Mouse (Mus musculus) limb, embryonic 14.5 days (tissue): ENCODE measurements around the gene Tmem59l. TPM values are rescaled to one million over a fixed set of nuclear protein-coding genes. Genes with fewer than 3 reads are reported as not detected.
A peak's percentile ranks its signal among the peaks of the same experiment; 100 is the strongest.

Experiments
- ATAC-seq: fragments of 200-750 bp; cut with Nextera tagmentation; 2 replicates; pipeline ENCODE4 v1.8.0; 2017; ENCODE audit warnings: low read depth, moderate number of reproducible peaks, moderate TSS enrichment; ENCODE audit not compliant: low FRiP score
- DNase-seq: peaks from one replicate; pipeline ENCODE4 v3.0.0-alpha.2; 2015; ENCODE audit warnings: low spot score
- H3K27ac ChIP-seq: fragments of 300-500 bp; sonication (generic); replicated peaks from 2 replicates; pipeline ENCODE4 v1.5.1; 2014; ENCODE audit warnings: low read depth, mild to moderate bottlenecking, low read length, moderate library complexity, mixed read lengths
- H3K27me3 ChIP-seq: fragments of 300-500 bp; sonication (generic); 2 replicates; pipeline ENCODE4 v1.6.1; 2014; ENCODE audit warnings: low read length, mixed read lengths; ENCODE audit not compliant: control insufficient read depth, insufficient read depth
- H3K36me3 ChIP-seq: fragments of 300-500 bp; sonication (generic); 2 replicates; pipeline ENCODE4 v1.6.1; 2014; ENCODE audit warnings: mild to moderate bottlenecking, low read length, moderate library complexity, mixed read lengths; ENCODE audit not compliant: control insufficient read depth, insufficient read depth
- H3K4me1 ChIP-seq: fragments of 300-500 bp; sonication (generic); 2 replicates; pipeline ENCODE4 v1.6.1; 2014; ENCODE audit warnings: antibody characterized with exemption, low read length, mixed read lengths; ENCODE audit not compliant: control insufficient read depth, insufficient read depth
- H3K4me2 ChIP-seq: fragments of 300-500 bp; sonication (generic); replicated peaks from 2 replicates; pipeline ENCODE4 v1.6.1; 2014; ENCODE audit warnings: low read depth, mild to moderate bottlenecking, low read length, moderate library complexity; ENCODE audit not compliant: severe bottlenecking
- H3K4me3 ChIP-seq: fragments of 300-500 bp; sonication (generic); replicated peaks from 2 replicates; pipeline ENCODE4 v1.5.1; 2014; ENCODE audit warnings: low read length
- H3K9ac ChIP-seq: fragments of 300-500 bp; sonication (generic); 2 replicates; pipeline ENCODE4 v1.6.1; 2014; ENCODE audit warnings: mild to moderate bottlenecking, low read depth, low read length, moderate library complexity; ENCODE audit not compliant: severe bottlenecking
- H3K9me3 ChIP-seq: fragments of 300-500 bp; sonication (generic); 2 replicates; pipeline ENCODE4 v1.6.1; 2016; ENCODE audit warnings: low read length; ENCODE audit not compliant: control insufficient read depth
- POLR2A ChIP-seq: fragments of 200-500 bp; IDR thresholded peaks from 2 replicates; pipeline ENCODE4 v1.8.0; 2012; ENCODE audit warnings: inconsistent platforms, mild to moderate bottlenecking, moderate library complexity, borderline replicate concordance; ENCODE audit not compliant: insufficient read depth, insufficient read length; ENCODE audit errors: extremely low read depth
- WGBS: fragments of 180-500 bp; shearing (Covaris S2); extraction: QIAGEN DNeasy Blood & Tissue Kit; methylation state at CpG from one replicate; pipeline ENCODE4 v1.1.7; 2014; 5-methylcytosine and 5-hydroxymethylcytosine counted together
- polyA plus RNA-seq, 2 experiments: library from polyadenylated mRNA; depleted of rRNA in 1 of 2; stranded (reverse) in 1 of 2; unstranded in 1 of 2; fragments of >200 nt; fragmentation: Nextera tagmentation in 1 of 2; extraction: Ambion mirVana in 1 of 2; gene quantifications; 2 replicates each; pipeline versions ENCODE4 v1.2.1 to v1.2.3; 2012 to 2014

Tmem59l gene
- polyA plus RNA-seq, 2 experiments, result 13.1 to 15.7 TPM

- Histone ChIP-seq H3K9me3 (no peaks in the 10 kb centered on the region), H3K4me3 (no peak overlapping the region), H3K9ac (no peak overlapping the region), H3K36me3 (peaks cover 13% of the 10 kb centered on the region), H3K4me1 (peaks cover 57% of the 10 kb centered on the region), H3K27me3 (peaks cover 8% of the 10 kb centered on the region; the same call in 1 of the 2 replicates), H3K27ac (no peak overlapping the region), H3K4me2 (peak overlapping the region; percentile 25)
- peak; percentile 67 for DNase-seq
- ATAC-seq, result peak; percentile 5; the same call in 1 of the 2 replicates
- 10% methylated on average over 45 of the region's 46 CpGs for WGBS
- no peak for TF ChIP-seq POLR2A
These were observed 16.0 kb upstream of the Tmem59l start for GRCm38 (mm10) chr8:70503062-70503750.

- WGBS, result 36% methylated on average over 12 of the region's 12 CpGs
These were observed 15.4 kb upstream of the Tmem59l start for GRCm38 (mm10) chr8:70502540-70502939.

GRCm38 (mm10) chr8:70501820-70502529 is 14.8 kb upstream of the Tmem59l start:
- H3K9ac ChIP-seq, result no peak overlapping the region
- H3K4me1 ChIP-seq, result peaks cover 56% of the 10 kb centered on the region
- WGBS, result 14% methylated on average over 23 of the region's 23 CpGs
- H3K27ac ChIP-seq, result no peak overlapping the region
- peaks cover 3% of the 10 kb centered on the region; the same call in 1 of the 2 replicates for H3K36me3 ChIP-seq
- DNase-seq (peak; percentile 67), ATAC-seq (no peak)
- H3K27me3 ChIP-seq, result peaks cover 8% of the 10 kb centered on the region; the same call in 1 of the 2 replicates
- TF ChIP-seq POLR2A, result no peak
- H3K4me3 ChIP-seq, result no peak overlapping the region
- peak overlapping the region; percentile 25 for H3K4me2 ChIP-seq
- no peaks in the 10 kb centered on the region for H3K9me3 ChIP-seq

More at GRCm38 (mm10) chr8:70502540-70502939, 15.4 kb upstream of the Tmem59l start:
- TF ChIP-seq POLR2A, result no peak
- Histone ChIP-seq H3K9ac (no peak overlapping the region), H3K27ac (no peak overlapping the region), H3K36me3 (peaks cover 7% of the 10 kb centered on the region), H3K4me1 (peaks cover 57% of the 10 kb centered on the region), H3K9me3 (no peaks in the 10 kb centered on the region), H3K4me2 (peak overlapping the region; percentile 25), H3K27me3 (peaks cover 8% of the 10 kb centered on the region; the same call in 1 of the 2 replicates), H3K4me3 (no peak overlapping the region)
- DNase-seq (no peak), ATAC-seq (no peak)

GRCm38 (mm10) chr8:70500386-70501301 is 13.5 kb upstream of the Tmem59l start:
- Histone ChIP-seq H3K4me2 (peak overlapping the region; percentile 20), H3K36me3 (no peaks in the 10 kb centered on the region), H3K4me3 (0 out of 2 replicates have a peak overlapping the region, but pooled peaks have one; percentile 10), H3K27me3 (peaks cover 11% of the 10 kb centered on the region; the same call in 1 of the 2 replicates), H3K27ac (no peak overlapping the region), H3K9ac (no peak overlapping the region), H3K9me3 (no peaks in the 10 kb centered on the region), H3K4me1 (peaks cover 54% of the 10 kb centered on the region)
- DNase-seq (no peak), ATAC-seq (no peak)
- whole genome bisulfite sequencing, result 16% methylated on average over 37 of the region's 39 CpGs
- no peak for TF ChIP-seq POLR2A

- H3K4me3 ChIP-seq, result peak overlapping the region; percentile 55
- H3K27ac ChIP-seq, result peak overlapping the region; percentile 73
- H3K27me3 ChIP-seq, result peaks cover 50% of the 10 kb centered on the region
- peak overlapping the region; percentile 91 for H3K4me2 ChIP-seq
- no peak for DNase-seq
- no peaks in the 10 kb centered on the region for H3K9me3 ChIP-seq
- H3K9ac ChIP-seq, result peak overlapping the region; percentile 52
- H3K36me3 ChIP-seq, result no peaks in the 10 kb centered on the region
- 10% methylated on average over 12 of the region's 12 CpGs for WGBS
- no peak for ATAC-seq
- peaks cover 50% of the 10 kb centered on the region for H3K4me1 ChIP-seq
- no peak for TF ChIP-seq POLR2A
These were observed 8.6 kb upstream of the Tmem59l start for GRCm38 (mm10) chr8:70495771-70496062.
